Mouse (Mus musculus): ENCODE results near the gene Olfr352. TPM values are rescaled to one million over a fixed set of nuclear protein-coding genes. Genes with fewer than 3 reads are reported as not detected.

Olfr352 gene
- polyA plus RNA-seq (2014; fragmentation: Nextera tagmentation; extraction: Ambion mirVana) = not detected in 2 replicates

DNA sequence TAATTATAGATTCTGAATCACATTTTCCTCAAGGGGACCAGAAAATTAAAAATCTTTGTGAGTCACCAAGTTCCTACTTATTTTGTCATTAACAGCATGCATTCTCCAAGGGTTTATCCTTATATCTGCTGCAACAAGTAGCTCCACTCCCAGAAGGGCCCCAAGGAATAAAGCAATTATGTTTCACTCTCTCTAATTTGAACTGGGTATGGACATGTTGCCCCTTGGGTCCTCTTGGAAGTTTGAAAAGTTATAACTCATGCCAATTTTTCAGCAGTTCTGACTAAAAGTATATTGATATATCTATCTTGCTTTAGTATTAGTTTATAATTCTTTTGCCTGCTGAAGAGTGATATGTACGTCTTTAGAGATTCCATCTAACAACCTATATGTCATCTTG is at the start of gene Olfr352:
Gene Olfr352, plus strand, starts transcription at position 301 of the 400 bp plus-strand sequence.
- Histone ChIP-seq H3K36me3 (ENCODE audit: control insufficient read depth, insufficient read depth, low read length) (no peaks in the 10 kb centered on the region), H3K9me3 (replicated peaks; ENCODE audit: control insufficient read depth, low read length) (peaks cover 11% of the 10 kb centered on the region; the same call in 1 of the 2 replicates), H3K27me3 (replicated peaks; ENCODE audit: control insufficient read depth, insufficient read depth, low read length) (no peaks in the 10 kb centered on the region), H3K27ac (ENCODE audit: low read depth, low read length) (no peak within 1 kb of the TSS), H3K4me3 (ENCODE audit: low read depth, low read length) (no peak within 1 kb of the TSS), H3K4me1 (ENCODE audit: control insufficient read depth, insufficient read depth, low read length) (no peaks in the 10 kb centered on the region), H3K4me2 (ENCODE audit: low read length) (no peak within 1 kb of the TSS), H3K9ac (ENCODE audit: low read length) (no peak within 1 kb of the TSS)
- 81% methylated on average over 1 of the region's 1 CpGs for WGBS
- ATAC-seq = no peak
- no peak for DNase-seq (ENCODE audit: low spot score)

- peaks cover 14% of the 10 kb centered on the region; the same call in 1 of the 2 replicates for H3K9me3 ChIP-seq (replicated peaks; ENCODE audit: control insufficient read depth, low read length)
- no peaks in the 10 kb centered on the region for H3K36me3 ChIP-seq (ENCODE audit: control insufficient read depth, insufficient read depth, low read length)
- no peak for DNase-seq (ENCODE audit: low spot score)
- no peak within 1 kb of the TSS for H3K27ac ChIP-seq (ENCODE audit: low read depth, low read length)
- ATAC-seq = no peak
- H3K4me3 ChIP-seq (ENCODE audit: low read depth, low read length) = no peak within 1 kb of the TSS
- H3K27me3 ChIP-seq (replicated peaks; ENCODE audit: control insufficient read depth, insufficient read depth, low read length) = no peaks in the 10 kb centered on the region
- no peak within 1 kb of the TSS for H3K9ac ChIP-seq (ENCODE audit: low read length)
- WGBS = 80% methylated on average over 1 of the region's 1 CpGs
- no peaks in the 10 kb centered on the region for H3K4me1 ChIP-seq (ENCODE audit: control insufficient read depth, insufficient read depth, low read length)
- H3K4me2 ChIP-seq (ENCODE audit: low read length) = no peak within 1 kb of the TSS
Observed at GRCm38 (mm10) chr2:36846010-36846409, 22.2 kb upstream of the Olfr352 start, which contains the start of gene Olfr350. Gene Olfr350 (plus strand): TSS chr2:36846310.

DNA sequence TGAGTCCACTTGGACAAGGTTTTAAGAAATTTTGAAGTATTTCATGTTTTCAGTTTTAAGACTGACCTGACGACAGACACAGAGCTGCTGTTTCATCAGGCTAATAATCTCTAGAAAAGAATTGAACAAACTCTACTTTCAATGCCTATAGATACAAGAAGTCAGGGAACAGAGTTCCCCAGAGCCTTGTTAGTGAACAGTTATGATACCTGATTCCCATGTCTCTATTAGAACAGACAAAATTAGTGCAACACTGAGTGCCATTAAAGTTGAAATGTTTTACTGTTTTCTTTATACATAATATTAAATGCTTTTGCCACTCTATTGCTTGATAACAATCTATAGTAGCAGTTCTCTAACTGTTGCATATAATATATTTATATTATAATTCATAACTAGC is 5.7 kb upstream of the Olfr352 start, which contains the start of gene Olfr351:
Gene Olfr351, minus strand, starts transcription at position 101 of the 400 bp plus-strand sequence.
- Histone ChIP-seq H3K9ac (ENCODE audit: low read length) (no peak within 1 kb of the TSS), H3K36me3 (ENCODE audit: control insufficient read depth, insufficient read depth, low read length) (no peaks in the 10 kb centered on the region), H3K4me1 (ENCODE audit: control insufficient read depth, insufficient read depth, low read length) (no peaks in the 10 kb centered on the region), H3K9me3 (replicated peaks; ENCODE audit: control insufficient read depth, low read length) (peaks cover 14% of the 10 kb centered on the region), H3K4me3 (ENCODE audit: low read depth, low read length) (no peak within 1 kb of the TSS), H3K27me3 (replicated peaks; ENCODE audit: control insufficient read depth, insufficient read depth, low read length) (no peaks in the 10 kb centered on the region), H3K4me2 (ENCODE audit: low read length) (no peak within 1 kb of the TSS), H3K27ac (ENCODE audit: low read depth, low read length) (no peak within 1 kb of the TSS)
- WGBS = 88% methylated on average over 1 of the region's 1 CpGs
- no peak for DNase-seq (ENCODE audit: low spot score)
- ATAC-seq = no peak

GRCm38 (mm10) chr2:36892836-36893235 is 24.6 kb downstream of the Olfr352 start, which contains the start of gene Olfr353:
Gene Olfr353 (minus strand): TSS chr2:36892936.
- no peak within 1 kb of the TSS for H3K27ac ChIP-seq (ENCODE audit: low read depth, low read length)
- DNase-seq (ENCODE audit: low spot score) = no peak
- no peak within 1 kb of the TSS for H3K4me2 ChIP-seq (ENCODE audit: low read length)
- no peak for ATAC-seq
- no peak within 1 kb of the TSS for H3K9ac ChIP-seq (ENCODE audit: low read length)
- H3K27me3 ChIP-seq (replicated peaks; ENCODE audit: control insufficient read depth, insufficient read depth, low read length) = no peaks in the 10 kb centered on the region
- H3K4me3 ChIP-seq (ENCODE audit: low read depth, low read length) = no peak within 1 kb of the TSS
- no peaks in the 10 kb centered on the region for H3K4me1 ChIP-seq (ENCODE audit: control insufficient read depth, insufficient read depth, low read length)
- H3K9me3 ChIP-seq (replicated peaks; ENCODE audit: control insufficient read depth, low read length) = 0 out of 2 replicates have a peak, but pooled peaks cover 10% of the 10 kb centered on the region
- no peaks in the 10 kb centered on the region for H3K36me3 ChIP-seq (ENCODE audit: control insufficient read depth, insufficient read depth, low read length)

GRCm38 (mm10) chr2:36897114-36897513 is 28.9 kb downstream of the Olfr352 start:
- Histone ChIP-seq H3K4me1 (ENCODE audit: control insufficient read depth, insufficient read depth, low read length) (no peaks in the 10 kb centered on the region), H3K27ac (ENCODE audit: low read depth, low read length) (no peak overlapping the region), H3K27me3 (replicated peaks; ENCODE audit: control insufficient read depth, insufficient read depth, low read length) (no peaks in the 10 kb centered on the region), H3K4me2 (ENCODE audit: low read length) (no peak overlapping the region), H3K4me3 (ENCODE audit: low read depth, low read length) (no peak overlapping the region), H3K36me3 (ENCODE audit: control insufficient read depth, insufficient read depth, low read length) (no peaks in the 10 kb centered on the region), H3K9ac (ENCODE audit: low read length) (no peak overlapping the region), H3K9me3 (replicated peaks; ENCODE audit: control insufficient read depth, low read length) (peaks cover 13% of the 10 kb centered on the region)
- ATAC-seq = no peak
- no peak for DNase-seq (ENCODE audit: low spot score)

- DNase-seq (ENCODE audit: low spot score) = no peak
- no peaks in the 10 kb centered on the region for H3K36me3 ChIP-seq (ENCODE audit: control insufficient read depth, insufficient read depth, low read length)
- no peaks in the 10 kb centered on the region for H3K4me1 ChIP-seq (ENCODE audit: control insufficient read depth, insufficient read depth, low read length)
- H3K9ac ChIP-seq (ENCODE audit: low read length) = no peak within 1 kb of the TSS
- no peak for ATAC-seq
- H3K4me3 ChIP-seq (ENCODE audit: low read depth, low read length) = no peak within 1 kb of the TSS
- H3K27ac ChIP-seq (ENCODE audit: low read depth, low read length) = no peak within 1 kb of the TSS
- 0 out of 2 replicates have a peak, but pooled peaks cover 8% of the 10 kb centered on the region for H3K9me3 ChIP-seq (replicated peaks; ENCODE audit: control insufficient read depth, low read length)
- H3K4me2 ChIP-seq (ENCODE audit: low read length) = no peak within 1 kb of the TSS
- H3K27me3 ChIP-seq (replicated peaks; ENCODE audit: control insufficient read depth, insufficient read depth, low read length) = no peaks in the 10 kb centered on the region
Observed at GRCm38 (mm10) chr2:36905380-36905779, 37.1 kb downstream of the Olfr352 start, which contains the start of gene Olfr354. Gene Olfr354 (plus strand): TSS chr2:36905680.

Other genes with a start within 250 kb of the Olfr352 start
- not detected in 2 replicates for gene Olfr345, start 228.4 kb upstream of the Olfr352 start, polyA plus RNA-seq (2014; fragmentation: Nextera tagmentation; extraction: Ambion mirVana)
- gene Olfr346, start 182.7 kb upstream of the Olfr352 start, polyA plus RNA-seq (2014; fragmentation: Nextera tagmentation; extraction: Ambion mirVana) = not detected in 2 replicates
- not detected in 2 replicates for gene Olfr347, start 136.6 kb upstream of the Olfr352 start, polyA plus RNA-seq (2014; fragmentation: Nextera tagmentation; extraction: Ambion mirVana)
- gene Olfr348, start 84.2 kb upstream of the Olfr352 start, polyA plus RNA-seq (2014; fragmentation: Nextera tagmentation; extraction: Ambion mirVana) = not detected in 2 replicates
- gene Olfr50, start 77.9 kb upstream of the Olfr352 start, polyA plus RNA-seq (2014; fragmentation: Nextera tagmentation; extraction: Ambion mirVana) = not detected in 2 replicates
- not detected in 2 replicates for gene Olfr3, start 51.4 kb upstream of the Olfr352 start, polyA plus RNA-seq (2014; fragmentation: Nextera tagmentation; extraction: Ambion mirVana)
- not detected in 2 replicates for gene Olfr350, start 22.1 kb upstream of the Olfr352 start, polyA plus RNA-seq (2014; fragmentation: Nextera tagmentation; extraction: Ambion mirVana)
- not detected in 2 replicates for gene Olfr351, start 5.8 kb upstream of the Olfr352 start, polyA plus RNA-seq (2014; fragmentation: Nextera tagmentation; extraction: Ambion mirVana)
- not detected in 2 replicates for gene Olfr353, start 24.5 kb downstream of the Olfr352 start, polyA plus RNA-seq (2014; fragmentation: Nextera tagmentation; extraction: Ambion mirVana)
- not detected in 2 replicates for gene Olfr354, start 37.2 kb downstream of the Olfr352 start, polyA plus RNA-seq (2014; fragmentation: Nextera tagmentation; extraction: Ambion mirVana)
- not detected in 2 replicates for gene Olfr355, start 60.4 kb downstream of the Olfr352 start, polyA plus RNA-seq (2014; fragmentation: Nextera tagmentation; extraction: Ambion mirVana)
- not detected in 2 replicates for gene Olfr356, start 68.7 kb downstream of the Olfr352 start, polyA plus RNA-seq (2014; fragmentation: Nextera tagmentation; extraction: Ambion mirVana)
- gene Olfr357, start 125.4 kb downstream of the Olfr352 start, polyA plus RNA-seq (2014; fragmentation: Nextera tagmentation; extraction: Ambion mirVana) = not detected in 2 replicates
- gene Olfr358, start 140.9 kb downstream of the Olfr352 start, polyA plus RNA-seq (2014; fragmentation: Nextera tagmentation; extraction: Ambion mirVana) = not detected in 2 replicates
- gene Olfr360, start 197.3 kb downstream of the Olfr352 start, polyA plus RNA-seq (2014; fragmentation: Nextera tagmentation; extraction: Ambion mirVana) = not detected in 2 replicates
- not detected in 2 replicates for gene Olfr361, start 220.8 kb downstream of the Olfr352 start, polyA plus RNA-seq (2014; fragmentation: Nextera tagmentation; extraction: Ambion mirVana)
- not detected in 2 replicates for gene Olfr362, start 249.4 kb downstream of the Olfr352 start, polyA plus RNA-seq (2014; fragmentation: Nextera tagmentation; extraction: Ambion mirVana)